Mouse (Mus musculus): ENCODE results near the gene Inpp4a.

Gene Inpp4a

GRCm38 (mm10) chr1:37299540-37300491 lies at the start of gene Inpp4a:
Gene Inpp4a, plus strand, starts transcription at chr1:37299865.
- DNase-seq, result peak; percentile 96

GRCm38 (mm10) chr1:37250643-37251310 lies 48.9 kb upstream of the Inpp4a start:
- DNase-seq, result peak; percentile 78 to 92

GRCm38 (mm10) chr1:37258443-37258842 lies 41.2 kb upstream of the Inpp4a start:
- DNase-seq, result no peak

GRCm38 (mm10) chr1:37272464-37272863 lies 27.2 kb upstream of the Inpp4a start:
- DNase-seq, result peak; percentile 45 to 65

- DNase-seq, result no peak
These were observed 13.1 kb upstream of the Inpp4a start for GRCm38 (mm10) chr1:37286556-37286955.

- no peak for DNase-seq
These were observed 11.9 kb upstream of the Inpp4a start for GRCm38 (mm10) chr1:37287748-37288147.

- DNase-seq, result peak in 1 of 2 experiments; percentile 41
These were observed 11.3 kb upstream of the Inpp4a start for GRCm38 (mm10) chr1:37288181-37288935.

- DNase-seq, result no peak
These were observed 10.7 kb upstream of the Inpp4a start for GRCm38 (mm10) chr1:37288941-37289340.

- no peak for DNase-seq
These were observed 3.3 kb upstream of the Inpp4a start for GRCm38 (mm10) chr1:37296414-37296813.

- DNase-seq, result no peak
These were observed 761 bp upstream of the Inpp4a start for GRCm38 (mm10) chr1:37298904-37299303.

- DNase-seq, result no peak
These were observed 985 bp downstream of the Inpp4a start for GRCm38 (mm10) chr1:37300650-37301049.

- DNase-seq, result no peak
These were observed 3.1 kb downstream of the Inpp4a start for GRCm38 (mm10) chr1:37302801-37303200.

- no peak for DNase-seq
These were observed 6.1 kb downstream of the Inpp4a start for GRCm38 (mm10) chr1:37305691-37306287.

GRCm38 (mm10) chr1:37307586-37307985 lies 7.9 kb downstream of the Inpp4a start:
- no peak for DNase-seq

GRCm38 (mm10) chr1:37308021-37308742 lies 8.5 kb downstream of the Inpp4a start:
- DNase-seq, result no peak

- no peak for DNase-seq
These were observed 9.1 kb downstream of the Inpp4a start for GRCm38 (mm10) chr1:37308743-37309100.

GRCm38 (mm10) chr1:37309939-37310515 lies 10.4 kb downstream of the Inpp4a start:
- DNase-seq, result no peak

- no peak for DNase-seq
These were observed 14.7 kb downstream of the Inpp4a start for GRCm38 (mm10) chr1:37314338-37314737.

GRCm38 (mm10) chr1:37317644-37318285 lies 18.1 kb downstream of the Inpp4a start:
- DNase-seq, result no peak

- no peak for DNase-seq
These were observed 18.9 kb downstream of the Inpp4a start for GRCm38 (mm10) chr1:37318558-37318957.

- no peak for DNase-seq
These were observed 23.0 kb downstream of the Inpp4a start for GRCm38 (mm10) chr1:37322690-37323089.
